Mouse (Mus musculus) embryonic facial prominence, embryonic 11.5 days (tissue): ENCODE results near the gene Tfdp1. TPM values are rescaled to one million over a fixed set of nuclear protein-coding genes. Genes with fewer than 3 reads are reported as not detected.

Source experiments
- ATAC-seq: fragments of 200-750 bp; cut with Nextera tagmentation; replicated peaks from 2 replicates; pipeline ENCODE4 v1.8.0; 2017; ENCODE audit warnings: low read depth; ENCODE audit not compliant: insufficient number of reproducible peaks, low FRiP score, low TSS enrichment
- DNase-seq: peaks from one replicate; pipeline ENCODE4 v3.0.0-alpha.2; 2015; ENCODE audit warnings: low spot score
- H3K27ac ChIP-seq: fragments of 300-500 bp; sonication (generic); replicated peaks from 2 replicates; pipeline ENCODE4 v1.5.1; 2014; ENCODE audit warnings: mild to moderate bottlenecking, low read depth, low read length, control low read depth
- H3K27me3 ChIP-seq: fragments of 300-500 bp; sonication (generic); 2 replicates; pipeline ENCODE4 v1.6.1; 2014; ENCODE audit warnings: mild to moderate bottlenecking, low read length, moderate library complexity, mixed read lengths; ENCODE audit not compliant: control insufficient read depth, insufficient read depth
- H3K36me3 ChIP-seq: fragments of 300-500 bp; sonication (generic); replicated peaks from 2 replicates; pipeline ENCODE4 v1.6.1; 2014; ENCODE audit warnings: low read depth, mild to moderate bottlenecking, low read length, moderate library complexity, mixed read lengths; ENCODE audit not compliant: control insufficient read depth, insufficient read depth
- H3K4me1 ChIP-seq: fragments of 300-500 bp; sonication (generic); 2 replicates; pipeline ENCODE4 v1.6.1; 2014; ENCODE audit warnings: low read length, mixed read lengths; ENCODE audit not compliant: control insufficient read depth, insufficient read depth
- H3K4me2 ChIP-seq: fragments of 300-500 bp; sonication (generic); 2 replicates; pipeline ENCODE4 v1.6.1; 2014; ENCODE audit warnings: low read depth, mild to moderate bottlenecking, control low read depth, low read length, moderate library complexity
- H3K4me3 ChIP-seq: fragments of 300-500 bp; sonication (generic); 2 replicates; pipeline ENCODE4 v1.5.1; 2014; ENCODE audit warnings: low read depth, low read length, control low read depth
- H3K9ac ChIP-seq: fragments of 300-500 bp; sonication (generic); replicated peaks from 2 replicates; pipeline ENCODE4 v1.6.1; 2014; ENCODE audit warnings: mild to moderate bottlenecking, control low read depth, low read length
- H3K9me3 ChIP-seq: fragments of 300-500 bp; sonication (generic); replicated peaks from 2 replicates; pipeline ENCODE4 v1.6.1; 2016; ENCODE audit warnings: mild to moderate bottlenecking, low read length, inconsistent platforms, mixed read lengths; ENCODE audit not compliant: control insufficient read depth
- WGBS: fragments of 180-500 bp; shearing (Covaris S2); extraction: QIAGEN DNeasy Blood & Tissue Kit; methylation state at CpG from one replicate; pipeline ENCODE4 v1.1.7; 2014; 5-methylcytosine and 5-hydroxymethylcytosine counted together
- polyA plus RNA-seq: library from polyadenylated mRNA; unstranded; fragments of >200 nt; fragmentation: Nextera tagmentation; extraction: Ambion mirVana; gene quantifications from 2 replicates; pipeline ENCODE4 v1.2.1, GENCODE M21; 2014

Gene Tfdp1
- polyA plus RNA-seq, 1 experiment from 2014 or later = 237 TPM

- no peak for ATAC-seq
- Histone ChIP-seq H3K4me1 (peaks cover 2% of the 10 kb centered on the region; the same call in 1 of the 2 replicates), H3K9ac (peak overlapping the region; percentile 96), H3K27ac (no peak overlapping the region), H3K9me3 (no peaks in the 10 kb centered on the region), H3K36me3 (peaks cover 11% of the 10 kb centered on the region), H3K4me2 (peak overlapping the region; percentile 81), H3K27me3 (no peaks in the 10 kb centered on the region), H3K4me3 (peak overlapping the region; percentile 95)
- 6% methylated on average over 11 of the region's 11 CpGs for WGBS
- peak; percentile 11 for DNase-seq
Measured at GRCm38 (mm10) chr8:13339646-13339990, 1.1 kb downstream of the Tfdp1 start.

GRCm38 (mm10) chr8:13340650-13341049 is 2.1 kb downstream of the Tfdp1 start:
- peak overlapping the region; percentile 25; the same call in 1 of the 2 replicates for H3K4me2 ChIP-seq
- H3K9ac ChIP-seq = peak overlapping the region; percentile 18; the same call in 1 of the 2 replicates
- 83% methylated on average over 8 of the region's 8 CpGs for WGBS
- H3K4me3 ChIP-seq = no peak overlapping the region; the same call in 1 of the 2 replicates
- H3K9me3 ChIP-seq = no peaks in the 10 kb centered on the region
- DNase-seq (no peak), ATAC-seq (no peak)
- H3K27me3 ChIP-seq = no peaks in the 10 kb centered on the region
- peaks cover 11% of the 10 kb centered on the region for H3K36me3 ChIP-seq
- H3K4me1 ChIP-seq = peaks cover 2% of the 10 kb centered on the region; the same call in 1 of the 2 replicates
- no peak overlapping the region for H3K27ac ChIP-seq

- H3K4me1 ChIP-seq = peaks cover 2% of the 10 kb centered on the region; the same call in 1 of the 2 replicates
- peaks cover 21% of the 10 kb centered on the region for H3K36me3 ChIP-seq
- no peak overlapping the region for H3K4me3 ChIP-seq
- H3K27me3 ChIP-seq = no peaks in the 10 kb centered on the region
- no peak for ATAC-seq
- no peak for DNase-seq
- WGBS = 96% methylated on average over 2 of the region's 2 CpGs
- H3K4me2 ChIP-seq = no peak overlapping the region
- H3K9ac ChIP-seq = no peak overlapping the region
- no peak overlapping the region for H3K27ac ChIP-seq
- no peaks in the 10 kb centered on the region for H3K9me3 ChIP-seq
Measured at GRCm38 (mm10) chr8:13342340-13342739, 3.8 kb downstream of the Tfdp1 start.

GRCm38 (mm10) chr8:13343134-13343533 is 4.6 kb downstream of the Tfdp1 start:
- Histone ChIP-seq H3K4me3 (no peak overlapping the region), H3K27ac (no peak overlapping the region), H3K27me3 (no peaks in the 10 kb centered on the region), H3K36me3 (peaks cover 21% of the 10 kb centered on the region), H3K9me3 (no peaks in the 10 kb centered on the region), H3K9ac (no peak overlapping the region), H3K4me1 (peaks cover 2% of the 10 kb centered on the region; the same call in 1 of the 2 replicates), H3K4me2 (no peak overlapping the region)
- DNase-seq = no peak
- ATAC-seq = no peak
- 96% methylated on average over 4 of the region's 4 CpGs for WGBS

GRCm38 (mm10) chr8:13350052-13350451 is 11.5 kb downstream of the Tfdp1 start:
- WGBS = 89% methylated on average over 7 of the region's 7 CpGs
- no peak for ATAC-seq
- H3K9ac ChIP-seq = no peak overlapping the region
- no peak overlapping the region for H3K4me2 ChIP-seq
- H3K27me3 ChIP-seq = no peaks in the 10 kb centered on the region
- peaks cover 24% of the 10 kb centered on the region for H3K36me3 ChIP-seq
- no peaks in the 10 kb centered on the region for H3K4me1 ChIP-seq
- H3K4me3 ChIP-seq = no peak overlapping the region
- DNase-seq = no peak
- no peak overlapping the region for H3K27ac ChIP-seq
- H3K9me3 ChIP-seq = no peaks in the 10 kb centered on the region

GRCm38 (mm10) chr8:13351593-13351992 is 13.0 kb downstream of the Tfdp1 start:
- no peak for ATAC-seq
- Histone ChIP-seq H3K36me3 (peaks cover 27% of the 10 kb centered on the region), H3K27me3 (no peaks in the 10 kb centered on the region)

GRCm38 (mm10) chr8:13352601-13353000 is 14.1 kb downstream of the Tfdp1 start:
- Histone ChIP-seq H3K9me3 (no peaks in the 10 kb centered on the region), H3K36me3 (peaks cover 25% of the 10 kb centered on the region), H3K4me2 (no peak overlapping the region), H3K9ac (no peak overlapping the region), H3K27ac (no peak overlapping the region), H3K4me3 (no peak overlapping the region), H3K4me1 (no peaks in the 10 kb centered on the region), H3K27me3 (no peaks in the 10 kb centered on the region)
- WGBS = 89% methylated on average over 8 of the region's 8 CpGs
- no peak for ATAC-seq
- DNase-seq = no peak

More at GRCm38 (mm10) chr8:13351593-13351992, 13.0 kb downstream of the Tfdp1 start:
- no peak overlapping the region for H3K4me3 ChIP-seq
- no peak for DNase-seq
- H3K9ac ChIP-seq = no peak overlapping the region
- 89% methylated on average over 5 of the region's 5 CpGs for WGBS
- no peaks in the 10 kb centered on the region for H3K9me3 ChIP-seq
- no peaks in the 10 kb centered on the region for H3K4me1 ChIP-seq
- no peak overlapping the region for H3K27ac ChIP-seq
- no peak overlapping the region for H3K4me2 ChIP-seq

- ATAC-seq = no peak
- Histone ChIP-seq H3K4me1 (no peaks in the 10 kb centered on the region), H3K4me3 (no peak overlapping the region), H3K9ac (no peak overlapping the region), H3K4me2 (no peak overlapping the region), H3K27ac (no peak overlapping the region), H3K27me3 (no peaks in the 10 kb centered on the region), H3K9me3 (no peaks in the 10 kb centered on the region), H3K36me3 (peaks cover 31% of the 10 kb centered on the region)
- WGBS = 90% methylated on average over 9 of the region's 9 CpGs
- DNase-seq = no peak
Measured at GRCm38 (mm10) chr8:13353155-13353833, 14.7 kb downstream of the Tfdp1 start.
